Mouse (Mus musculus): ENCODE measurements at regions not wholly inside any gene's neighbourhood (a gene's known extent, or its start where the extent isn't known, plus 50 kb on each side); places are given as distances from the start of the nearest gene placed in this dataset.

- no peak for ATAC-seq (ENCODE audit: extremely low read depth, insufficient number of reproducible peaks, low FRiP score, poor library complexity, severe bottlenecking)
- no peak for TF ChIP-seq GATA1 (IDR thresholded peaks at IDR 0.05; ENCODE audit: borderline replicate concordance, low read length)
- no peak for TF ChIP-seq POLR2AphosphoS5 (IDR thresholded peaks at IDR 0.05; ENCODE audit: insufficient replicate concordance, low read depth, low read length)
- no peak for TF ChIP-seq GATA2 (IDR thresholded peaks at IDR 0.05; ENCODE audit: borderline replicate concordance, low read depth, low read length)
- DNase-seq (ENCODE audit: low spot score): no peak
Observed at GRCm38 (mm10) chr16:74648384-74648783, 236.8 kb upstream of the Robo2 start.

GRCm38 (mm10) chr16:74644750-74645366, 233.2 kb upstream of the Robo2 start:
- no peak for ATAC-seq (ENCODE audit: extremely low read depth, insufficient number of reproducible peaks, low FRiP score, poor library complexity, severe bottlenecking)
- Histone ChIP-seq H3K4me3 (ENCODE audit: low read depth, low read length) (no peak overlapping the region), H3K9me3 (replicated peaks) (no peaks in the 10 kb centered on the region), H3K36me3 (replicated peaks) (no peaks in the 10 kb centered on the region), H3K4me1 (ENCODE audit: insufficient read depth, low read depth, low read length) (no peaks in the 10 kb centered on the region), H3K27me3 (ENCODE audit: insufficient read depth, low read length) (no peaks in the 10 kb centered on the region)
- TF ChIP-seq POLR2AphosphoS5 (IDR thresholded peaks at IDR 0.05; ENCODE audit: insufficient replicate concordance, low read depth, low read length) (no peak), GATA2 (IDR thresholded peaks at IDR 0.05; ENCODE audit: borderline replicate concordance, low read depth, low read length) (no peak), TAL1 (conservative IDR thresholded peaks at IDR 0.05; ENCODE audit: low read depth, low read length) (no peak), GATA1 (IDR thresholded peaks at IDR 0.05; ENCODE audit: borderline replicate concordance, low read length) (no peak), CTCF (IDR thresholded peaks at IDR 0.05; ENCODE audit: low read depth, low read length) (no peak)
- DNase-seq (ENCODE audit: low spot score): no peak

More at GRCm38 (mm10) chr16:74648384-74648783, 236.8 kb upstream of the Robo2 start:
- Histone ChIP-seq H3K27me3 (ENCODE audit: insufficient read depth, low read length) (no peaks in the 10 kb centered on the region), H3K9me3 (replicated peaks) (no peaks in the 10 kb centered on the region), H3K4me1 (ENCODE audit: insufficient read depth, low read depth, low read length) (no peaks in the 10 kb centered on the region), H3K36me3 (replicated peaks) (no peaks in the 10 kb centered on the region), H3K4me3 (ENCODE audit: low read depth, low read length) (no peak overlapping the region)

- no peaks in the 10 kb centered on the region for H3K9me3 ChIP-seq (replicated peaks)
- H3K36me3 ChIP-seq (replicated peaks): no peaks in the 10 kb centered on the region
- H3K4me1 ChIP-seq (ENCODE audit: insufficient read depth, low read depth, low read length): no peaks in the 10 kb centered on the region
- H3K4me3 ChIP-seq (ENCODE audit: low read depth, low read length): no peak overlapping the region
- DNase-seq (ENCODE audit: low spot score): no peak
- ATAC-seq (ENCODE audit: extremely low read depth, insufficient number of reproducible peaks, low FRiP score, poor library complexity, severe bottlenecking): no peak
- no peaks in the 10 kb centered on the region for H3K27me3 ChIP-seq (ENCODE audit: insufficient read depth, low read length)
- no peak for TF ChIP-seq CTCF (IDR thresholded peaks at IDR 0.05; ENCODE audit: low read depth, low read length)
- no peak for TF ChIP-seq TAL1 (conservative IDR thresholded peaks at IDR 0.05; ENCODE audit: low read depth, low read length)
- no peak for TF ChIP-seq GATA2 (IDR thresholded peaks at IDR 0.05; ENCODE audit: borderline replicate concordance, low read depth, low read length)
- no peak for TF ChIP-seq GATA1 (IDR thresholded peaks at IDR 0.05; ENCODE audit: borderline replicate concordance, low read length)
Observed at GRCm38 (mm10) chr16:74639805-74640204, 228.2 kb upstream of the Robo2 start.

- H3K4me3 ChIP-seq (ENCODE audit: low read depth, low read length): no peak overlapping the region
- no peaks in the 10 kb centered on the region for H3K4me1 ChIP-seq (ENCODE audit: insufficient read depth, low read depth, low read length)
- no peak for TF ChIP-seq CTCF (IDR thresholded peaks at IDR 0.05; ENCODE audit: low read depth, low read length)
- no peak for TF ChIP-seq GATA1 (IDR thresholded peaks at IDR 0.05; ENCODE audit: borderline replicate concordance, low read length)
- no peak for TF ChIP-seq GATA2 (IDR thresholded peaks at IDR 0.05; ENCODE audit: borderline replicate concordance, low read depth, low read length)
- TF ChIP-seq POLR2AphosphoS5 (IDR thresholded peaks at IDR 0.05; ENCODE audit: insufficient replicate concordance, low read depth, low read length): no peak
- no peaks in the 10 kb centered on the region for H3K9me3 ChIP-seq (replicated peaks)
- no peak for ATAC-seq (ENCODE audit: extremely low read depth, insufficient number of reproducible peaks, low FRiP score, poor library complexity, severe bottlenecking)
- H3K36me3 ChIP-seq (replicated peaks): no peaks in the 10 kb centered on the region
- no peak for DNase-seq (ENCODE audit: low spot score)
- no peaks in the 10 kb centered on the region for H3K27me3 ChIP-seq (ENCODE audit: insufficient read depth, low read length)
Observed at GRCm38 (mm10) chr16:74637638-74638037, 226.0 kb upstream of the Robo2 start.

- TF ChIP-seq POLR2AphosphoS5 (IDR thresholded peaks at IDR 0.05; ENCODE audit: insufficient replicate concordance, low read depth, low read length) (no peak), CTCF (IDR thresholded peaks at IDR 0.05; ENCODE audit: low read depth, low read length) (no peak)
- Histone ChIP-seq H3K4me3 (ENCODE audit: low read depth, low read length) (no peak overlapping the region), H3K36me3 (replicated peaks) (no peaks in the 10 kb centered on the region), H3K27me3 (ENCODE audit: insufficient read depth, low read length) (no peaks in the 10 kb centered on the region), H3K4me1 (ENCODE audit: insufficient read depth, low read depth, low read length) (no peaks in the 10 kb centered on the region), H3K9me3 (replicated peaks) (no peaks in the 10 kb centered on the region)
- ATAC-seq (ENCODE audit: extremely low read depth, insufficient number of reproducible peaks, low FRiP score, poor library complexity, severe bottlenecking): no peak
- DNase-seq (ENCODE audit: low spot score): no peak
Observed at GRCm38 (mm10) chr16:74625783-74626182, 214.2 kb upstream of the Robo2 start.

GRCm38 (mm10) chr16:74612072-74612471, 200.4 kb upstream of the Robo2 start:
- H3K4me1 ChIP-seq (ENCODE audit: insufficient read depth, low read depth, low read length): no peaks in the 10 kb centered on the region
- H3K9me3 ChIP-seq (replicated peaks): peaks cover 5% of the 10 kb centered on the region; the same call in 1 of the 2 replicates
- no peak overlapping the region for H3K4me3 ChIP-seq (ENCODE audit: low read depth, low read length)
- no peak for DNase-seq (ENCODE audit: low spot score)
- no peak for ATAC-seq (ENCODE audit: extremely low read depth, insufficient number of reproducible peaks, low FRiP score, poor library complexity, severe bottlenecking)
- H3K27me3 ChIP-seq (ENCODE audit: insufficient read depth, low read length): no peaks in the 10 kb centered on the region
- TF ChIP-seq GATA2 (IDR thresholded peaks at IDR 0.05; ENCODE audit: borderline replicate concordance, low read depth, low read length) (no peak), POLR2AphosphoS5 (IDR thresholded peaks at IDR 0.05; ENCODE audit: insufficient replicate concordance, low read depth, low read length) (no peak), TAL1 (conservative IDR thresholded peaks at IDR 0.05; ENCODE audit: low read depth, low read length) (no peak), GATA1 (IDR thresholded peaks at IDR 0.05; ENCODE audit: borderline replicate concordance, low read length) (no peak), CTCF (IDR thresholded peaks at IDR 0.05; ENCODE audit: low read depth, low read length) (no peak)
- no peaks in the 10 kb centered on the region for H3K36me3 ChIP-seq (replicated peaks)

GRCm38 (mm10) chr16:74609564-74609963, 197.9 kb upstream of the Robo2 start:
- peaks cover 2% of the 10 kb centered on the region; the same call in 1 of the 2 replicates for H3K9me3 ChIP-seq (replicated peaks)

More at GRCm38 (mm10) chr16:74609564-74609963, 197.9 kb upstream of the Robo2 start:
- no peaks in the 10 kb centered on the region for H3K4me1 ChIP-seq (ENCODE audit: insufficient read depth, low read depth, low read length)
- H3K4me3 ChIP-seq (ENCODE audit: low read depth, low read length): no peak overlapping the region
- ATAC-seq (ENCODE audit: extremely low read depth, insufficient number of reproducible peaks, low FRiP score, poor library complexity, severe bottlenecking): no peak
- no peaks in the 10 kb centered on the region for H3K36me3 ChIP-seq (replicated peaks)
- TF ChIP-seq GATA2 (IDR thresholded peaks at IDR 0.05; ENCODE audit: borderline replicate concordance, low read depth, low read length): no peak
- TF ChIP-seq POLR2AphosphoS5 (IDR thresholded peaks at IDR 0.05; ENCODE audit: insufficient replicate concordance, low read depth, low read length): no peak
- H3K27me3 ChIP-seq (ENCODE audit: insufficient read depth, low read length): no peaks in the 10 kb centered on the region
- DNase-seq (ENCODE audit: low spot score): no peak
